Mouse (Mus musculus) CH12.LX (cell line): ENCODE data around the gene Gnat1. TPM values are rescaled to one million over a fixed set of nuclear protein-coding genes. Genes with fewer than 3 reads are reported as not detected.

Experiments
- DNase-seq: peaks from one replicate; pipeline ENCODE4 v3.0.0-alpha.2; 2013; ENCODE audit errors: extremely low read depth
- H3K27ac ChIP-seq: 2 replicates; pipeline ENCODE4 v1.5.1; 2012; ENCODE audit warnings: low read depth, mild to moderate bottlenecking, control low read depth, moderate library complexity; ENCODE audit not compliant: insufficient read depth
- H3K27me3 ChIP-seq: replicated peaks from 2 replicates; pipeline ENCODE3; 2012; ENCODE audit warnings: inconsistent platforms
- H3K36me3 ChIP-seq, 2 experiments: replicated peaks in 1 of 2; 2 replicates each; pipeline versions ENCODE3 to v1.6.1; 2012; ENCODE audit warnings: inconsistent platforms in 1 of 2, low read length in 1 of 2, mild to moderate bottlenecking in 1 of 2, mixed read lengths in 1 of 2, moderate library complexity in 1 of 2; ENCODE audit not compliant: control insufficient read depth in 1 of 2, insufficient read depth in 1 of 2
- H3K4me1 ChIP-seq, 2 experiments: 2 replicates each; pipeline ENCODE4 v1.6.1; 2012; ENCODE audit warnings: inconsistent platforms in 1 of 2, moderate library complexity in 1 of 2; ENCODE audit not compliant: insufficient read depth in 2 of 2, control insufficient read depth in 1 of 2
- H3K4me2 ChIP-seq: 2 replicates; pipeline ENCODE4 v1.6.1; 2012; ENCODE audit warnings: low read depth, mild to moderate bottlenecking, control low read depth; ENCODE audit not compliant: poor library complexity, insufficient read depth, severe bottlenecking
- H3K4me3 ChIP-seq, 3 experiments: fragments of 150-350 bp in 1 of 3; sonication (generic) in 1 of 3; replicated peaks in 1 of 3; 2 replicates each; pipeline versions ENCODE3 to v1.5.1; 2011 to 2012; ENCODE audit warnings: low read depth in 2 of 3, low read length in 2 of 3, mild to moderate bottlenecking in 2 of 3, moderate library complexity in 2 of 3, control low read depth in 1 of 3, improper control_type of control experiment in 1 of 3, inconsistent platforms in 1 of 3, mixed read lengths in 1 of 3; ENCODE audit not compliant: poor library complexity in 1 of 3
- H3K79me2 ChIP-seq: replicated peaks from 2 replicates; pipeline ENCODE4 v1.6.1; 2012; ENCODE audit warnings: mild to moderate bottlenecking, moderate library complexity; ENCODE audit not compliant: control insufficient read depth, poor library complexity, insufficient read depth, severe bottlenecking; ENCODE audit errors: extremely low read depth
- H3K9ac ChIP-seq: 2 replicates; pipeline ENCODE4 v1.6.1; 2012; ENCODE audit warnings: low read depth, mild to moderate bottlenecking, control low read depth, moderate library complexity; ENCODE audit not compliant: insufficient read depth
- H3K9me3 ChIP-seq: replicated peaks from 2 replicates; pipeline ENCODE3; 2012; ENCODE audit warnings: low read length, inconsistent platforms, mixed read lengths
- BHLHE40 ChIP-seq: IDR thresholded peaks from 2 replicates; pipeline ENCODE4 v1.6.1; 2011; ENCODE audit warnings: mild to moderate bottlenecking, low read depth, low read length, improper control_type of control experiment
- CHD1 ChIP-seq: IDR thresholded peaks from 2 replicates; pipeline ENCODE4 v1.6.1; 2012; ENCODE audit warnings: low read depth, low read length, improper control_type of control experiment, inconsistent platforms
- CHD2 ChIP-seq: IDR thresholded peaks from 2 replicates; pipeline ENCODE4 v1.6.1; 2011; ENCODE audit warnings: low read length, improper control_type of control experiment
- E2F4 ChIP-seq: IDR thresholded peaks from 2 replicates; pipeline ENCODE4 v1.6.1; 2011; ENCODE audit warnings: low read depth, low read length, improper control_type of control experiment; ENCODE audit not compliant: insufficient replicate concordance
- ELF1 ChIP-seq: IDR thresholded peaks from 2 replicates; pipeline ENCODE4 v1.6.1; 2014; ENCODE audit warnings: low read depth, mild to moderate bottlenecking, inconsistent platforms, low read length, improper control_type of control experiment
- ETS1 ChIP-seq: conservative IDR thresholded peaks from 2 replicates; pipeline ENCODE4 v1.6.1; 2012; ENCODE audit warnings: low read depth, mild to moderate bottlenecking, inconsistent platforms, low read length, improper control_type of control experiment, moderate library complexity
- IRF4 ChIP-seq: IDR thresholded peaks from 2 replicates; pipeline ENCODE4 v1.6.1; 2014; ENCODE audit warnings: low read depth, mild to moderate bottlenecking, inconsistent platforms, low read length, improper control_type of control experiment
- JUND ChIP-seq: conservative IDR thresholded peaks from 2 replicates; pipeline ENCODE4 v1.6.1; 2011; ENCODE audit warnings: low read depth, low read length, improper control_type of control experiment
- MAFK ChIP-seq: IDR thresholded peaks from 2 replicates; pipeline ENCODE4 v1.6.1; 2011; ENCODE audit warnings: low read length, improper control_type of control experiment; ENCODE audit not compliant: insufficient replicate concordance
- MAX ChIP-seq: IDR thresholded peaks from 2 replicates; pipeline ENCODE4 v1.6.1; 2011; ENCODE audit warnings: low read length, improper control_type of control experiment
- MXI1 ChIP-seq: IDR thresholded peaks from 2 replicates; pipeline ENCODE4 v1.6.1; 2011; ENCODE audit warnings: mild to moderate bottlenecking, low read depth, low read length, improper control_type of control experiment
- MYC ChIP-seq: IDR thresholded peaks from 2 replicates; pipeline ENCODE4 v1.6.1; 2011; ENCODE audit warnings: low read depth, mild to moderate bottlenecking, improper control_type of control experiment, low read length
- PAX5 ChIP-seq: IDR thresholded peaks from 2 replicates; pipeline ENCODE4 v1.6.1; 2012; ENCODE audit warnings: low read length, inconsistent platforms, mixed read lengths
- POLR2A ChIP-seq: IDR thresholded peaks from 2 replicates; pipeline ENCODE4 v1.6.1; 2011; ENCODE audit warnings: low read depth, mild to moderate bottlenecking, improper control_type of control experiment, low read length
- POLR2AphosphoS2 ChIP-seq: IDR thresholded peaks from 2 replicates; pipeline ENCODE4 v1.6.1; 2011; ENCODE audit warnings: low read depth, low read length, improper control_type of control experiment
- RAD21 ChIP-seq: IDR thresholded peaks from 2 replicates; pipeline ENCODE4 v1.6.1; 2011; ENCODE audit warnings: low read depth, mild to moderate bottlenecking, low read length, improper control_type of control experiment, moderate library complexity
- RCOR1 ChIP-seq: conservative IDR thresholded peaks from 2 replicates; pipeline ENCODE4 v1.6.1; 2012; ENCODE audit warnings: low read depth, mild to moderate bottlenecking, inconsistent platforms, low read length, improper control_type of control experiment
- SMC3 ChIP-seq: IDR thresholded peaks from 2 replicates; pipeline ENCODE4 v1.6.1; 2011; ENCODE audit warnings: low read depth, low read length, improper control_type of control experiment
- TBP ChIP-seq: conservative IDR thresholded peaks from 2 replicates; pipeline ENCODE4 v1.6.1; 2011; ENCODE audit warnings: low read depth, low read length, improper control_type of control experiment
- TCF12 ChIP-seq: IDR thresholded peaks from 2 replicates; pipeline ENCODE4 v1.6.1; 2014; ENCODE audit warnings: low read depth, mild to moderate bottlenecking, inconsistent platforms, low read length, improper control_type of control experiment
- UBTF ChIP-seq: IDR thresholded peaks from 2 replicates; pipeline ENCODE4 v1.6.1; 2012; ENCODE audit warnings: low read depth, mild to moderate bottlenecking, inconsistent platforms, low read length, improper control_type of control experiment, moderate library complexity
- USF1 ChIP-seq: IDR thresholded peaks from 2 replicates; pipeline ENCODE4 v1.6.1; 2014; ENCODE audit warnings: low read depth, mild to moderate bottlenecking, inconsistent platforms, low read length, improper control_type of control experiment
- ZC3H11A ChIP-seq: IDR thresholded peaks from 2 replicates; pipeline ENCODE4 v1.6.1; 2012; ENCODE audit warnings: low read depth, mild to moderate bottlenecking, inconsistent platforms, low read length, improper control_type of control experiment
- ZMIZ1 ChIP-seq: IDR thresholded peaks from 2 replicates; pipeline ENCODE4 v1.6.1; 2012; ENCODE audit warnings: low read depth, mild to moderate bottlenecking, inconsistent platforms, low read length, improper control_type of control experiment
- dilution Hi-C: fragments of 300-500 bp; cut with MboI; formaldehyde crosslinking; loops from 2 replicates; pipeline ENCODE4 v1.14.3; 2020; ENCODE audit warnings: low sequenced_read_pairs; ENCODE audit not compliant: extremely low pct_unique_long_range_greater_than_20kb, extremely low pct_ligation_motif_present
- in situ Hi-C: fragments of 300-500 bp; cut with MboI; formaldehyde crosslinking; loops from 3 replicates; pipeline ENCODE4 v1.14.3; 2019; ENCODE audit warnings: low sequenced_read_pairs, low pct_ligation_motif_present, low pct_unique_long_range_greater_than_20kb, mixed read lengths
- polyA plus RNA-seq: library from polyadenylated mRNA; unstranded; fragments of >175 nt; gene quantifications from 2 replicates; pipeline ENCODE4 v1.2.1, GENCODE M21; 2012; ENCODE audit warnings: low read depth; ENCODE audit not compliant: insufficient read length
- total RNA-seq, 2 experiments: library from RNA; depleted of rRNA; stranded (reverse); fragments of 300-350 nt in 1 of 2; fragments of >200 nt in 1 of 2; gene quantifications; 2 replicates each; pipeline ENCODE4 v1.2.3; 2012 to 2014

The Gnat1 gene
- total and polyA plus RNA-seq, 3 experiments = 3.0 TPM; not detected in 2

- no peak overlapping the region for H3K4me3 ChIP-seq
- no peak overlapping the region for H3K4me2 ChIP-seq
- H3K4me1 ChIP-seq = peaks cover 0 to 5% of the 10 kb centered on the region in 2 experiments; a peak in 2 of 4 replicates
- H3K9me3 ChIP-seq = no peaks in the 10 kb centered on the region
- no peaks in the 10 kb centered on the region for H3K79me2 ChIP-seq
- H3K9ac ChIP-seq = no peak overlapping the region
- H3K36me3 ChIP-seq = no peaks in the 10 kb centered on the region
- no peak overlapping the region for H3K27ac ChIP-seq
- no peak for TF ChIP-seq POLR2A
- TF ChIP-seq POLR2AphosphoS2 = no peak
- TF ChIP-seq ZMIZ1 = no peak
- no peak for TF ChIP-seq JUND
- no peak for TF ChIP-seq MAFK
- TF ChIP-seq IRF4 = no peak
- no peak for TF ChIP-seq PAX5
- no peak for TF ChIP-seq ZC3H11A
- no peak for TF ChIP-seq E2F4
- no peak for TF ChIP-seq MYC
- no peak for TF ChIP-seq TBP
- dilution Hi-C loops (no loop called here), in situ Hi-C loops (no loop called here)
- no peak for DNase-seq
- H3K27me3 ChIP-seq = peaks cover 87% of the 10 kb centered on the region
Observed at GRCm38 (mm10) chr9:107668916-107669315, 10.6 kb downstream of the Gnat1 start.

DNA sequence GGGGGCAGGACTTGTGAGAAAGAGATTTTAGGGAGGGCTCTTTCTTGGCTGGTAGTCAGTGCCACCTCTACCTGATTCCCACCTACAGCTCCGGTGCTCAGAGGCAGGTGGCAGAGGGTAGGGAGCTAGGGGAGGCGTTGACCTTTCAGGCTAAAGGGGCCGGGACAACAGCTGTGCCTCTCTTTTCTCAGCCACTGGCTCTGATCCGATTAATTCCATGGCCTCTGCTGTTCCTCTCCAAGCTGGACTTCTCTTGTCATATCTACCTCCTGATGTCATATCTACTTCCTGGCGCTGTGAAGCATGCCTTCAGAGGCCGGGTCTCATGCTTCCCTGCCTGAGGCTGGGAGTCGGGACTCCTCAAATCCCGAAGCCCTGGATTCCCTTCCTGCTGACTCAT is 11.5 kb downstream of the Gnat1 start:
- no peaks in the 10 kb centered on the region for H3K9me3 ChIP-seq
- H3K4me1 ChIP-seq = peaks cover 0 to 5% of the 10 kb centered on the region in 2 experiments; a peak in 2 of 4 replicates
- DNase-seq = no peak
- no peak overlapping the region for H3K27ac ChIP-seq
- dilution Hi-C loops = no loop called here
- no peak overlapping the region for H3K4me3 ChIP-seq
- H3K27me3 ChIP-seq = peaks cover 92% of the 10 kb centered on the region
- TF ChIP-seq RCOR1 (no peak), CHD2 (no peak)
- no peak overlapping the region for H3K9ac ChIP-seq
- in situ Hi-C loops = no loop called here
- no peaks in the 10 kb centered on the region for H3K36me3 ChIP-seq
- no peak overlapping the region for H3K4me2 ChIP-seq
- H3K79me2 ChIP-seq = no peaks in the 10 kb centered on the region

GRCm38 (mm10) chr9:107667219-107667618 is 12.3 kb downstream of the Gnat1 start:
- peaks cover 94% of the 10 kb centered on the region for H3K27me3 ChIP-seq
- H3K9ac ChIP-seq = no peak overlapping the region
- H3K4me1 ChIP-seq = peaks cover 0 to 5% of the 10 kb centered on the region in 2 experiments; a peak in 2 of 4 replicates
- H3K4me3 ChIP-seq = no peak overlapping the region
- no peak overlapping the region for H3K27ac ChIP-seq
- no peak overlapping the region for H3K4me2 ChIP-seq
- no peak for DNase-seq
- dilution Hi-C loops = no loop called here
- no peaks in the 10 kb centered on the region for H3K36me3 ChIP-seq
- TF ChIP-seq TCF12 (no peak), ELF1 (no peak), RAD21 (no peak), SMC3 (no peak), ETS1 (no peak), IRF4 (no peak), MAX (no peak), POLR2AphosphoS2 (no peak), RCOR1 (no peak), MXI1 (no peak), CHD1 (no peak), USF1 (no peak), BHLHE40 (no peak), UBTF (no peak)
- in situ Hi-C loops = no loop called here
- no peaks in the 10 kb centered on the region for H3K9me3 ChIP-seq
- no peaks in the 10 kb centered on the region for H3K79me2 ChIP-seq
